Mouse (Mus musculus) C2C12 (cell line): ENCODE results near the gene Ercc4.

ENCODE experiments used
- CEBPB ChIP-seq: IDR thresholded peaks from one replicate; pipeline ENCODE4 v1.6.1; 2011; ENCODE audit warnings: low read depth, mild to moderate bottlenecking, control low read depth, moderate library complexity
- CTCF ChIP-seq: IDR thresholded peaks from one replicate; pipeline ENCODE4 v1.5.1; 2011; ENCODE audit not compliant: control insufficient read depth, insufficient read depth, insufficient read length
- FOSL1 ChIP-seq: IDR thresholded peaks from one replicate; pipeline ENCODE4 v1.8.0; 2011; ENCODE audit warnings: mild to moderate bottlenecking, low read length; ENCODE audit not compliant: poor library complexity, insufficient read depth, severe bottlenecking
- MYOD1 ChIP-seq: IDR thresholded peaks from one replicate; pipeline ENCODE4 v1.6.1; 2011; ENCODE audit warnings: low read depth; ENCODE audit not compliant: control insufficient read depth, insufficient read length
- MYOG ChIP-seq: IDR thresholded peaks from one replicate; pipeline ENCODE4 v1.6.1; 2011; ENCODE audit not compliant: control insufficient read depth, insufficient read length; ENCODE audit errors: extremely low read depth
- USF1 ChIP-seq: IDR thresholded peaks from one replicate; pipeline ENCODE4 v1.6.1; 2011; ENCODE audit warnings: low read depth, mild to moderate bottlenecking, control low read depth, moderate library complexity

- TF ChIP-seq CTCF, result no peak
- no peak for TF ChIP-seq USF1
- TF ChIP-seq CEBPB, result no peak
- no peak for TF ChIP-seq MYOD1
- TF ChIP-seq FOSL1, result no peak
- TF ChIP-seq MYOG, result no peak
Measured at GRCm38 (mm10) chr16:13080161-13080560, 29.3 kb upstream of the Ercc4 start.
